Mouse (Mus musculus) MEL (cell line): ENCODE measurements around the gene Babam2. TPM values are rescaled to one million over a fixed set of nuclear protein-coding genes. Genes with fewer than 3 reads are reported as not detected.

Experiments
- DNase-seq: peaks from one replicate; pipeline ENCODE4 v3.0.0; 2011; ENCODE audit warnings: low read depth, low spot score
- H3K27ac ChIP-seq: 2 replicates; pipeline ENCODE4 v1.5.1; 2012; ENCODE audit warnings: low read depth, mild to moderate bottlenecking, control low read depth, low read length, moderate library complexity; ENCODE audit not compliant: control insufficient read depth
- H3K27me3 ChIP-seq, 2 experiments: fragments of 150-350 bp in 1 of 2; sonication (generic) in 1 of 2; 2 replicates each; pipeline ENCODE4 v1.6.1; 2012; ENCODE audit warnings: low read length in 2 of 2, mild to moderate bottlenecking in 2 of 2, improper control_type of control experiment in 1 of 2, moderate library complexity in 1 of 2; ENCODE audit not compliant: insufficient read depth in 2 of 2, control insufficient read depth in 1 of 2
- H3K36me3 ChIP-seq, 2 experiments: 2 replicates each; pipeline ENCODE4 v1.6.1; 2012 to 2014; ENCODE audit warnings: low read length in 2 of 2, improper control_type of control experiment in 1 of 2, inconsistent platforms in 1 of 2, mild to moderate bottlenecking in 1 of 2; ENCODE audit not compliant: insufficient read depth in 2 of 2, control insufficient read depth in 1 of 2
- H3K4me1 ChIP-seq, 2 experiments: fragments of 150-350 bp in 1 of 2; sonication (generic) in 1 of 2; 2 replicates each; pipeline ENCODE4 v1.6.1; 2012; ENCODE audit warnings: low read length in 2 of 2, improper control_type of control experiment in 1 of 2, mild to moderate bottlenecking in 1 of 2; ENCODE audit not compliant: insufficient read depth in 2 of 2, control insufficient read depth in 1 of 2
- H3K4me3 ChIP-seq, 2 experiments: fragments of 150-350 bp in 1 of 2; sonication (generic) in 1 of 2; 2 replicates each; pipeline ENCODE4 v1.5.1; 2012; ENCODE audit warnings: low read depth in 2 of 2, low read length in 2 of 2, mild to moderate bottlenecking in 2 of 2, moderate library complexity in 2 of 2, control low read depth in 1 of 2, improper control_type of control experiment in 1 of 2; ENCODE audit not compliant: control insufficient read depth in 1 of 2, insufficient read depth in 1 of 2
- H3K79me2 ChIP-seq: 2 replicates; pipeline ENCODE4 v1.6.1; 2012; ENCODE audit warnings: mild to moderate bottlenecking, low read length, moderate library complexity; ENCODE audit not compliant: control insufficient read depth, poor library complexity, insufficient read depth
- H3K9ac ChIP-seq: 2 replicates; pipeline ENCODE4 v1.6.1; 2012; ENCODE audit warnings: low read depth, mild to moderate bottlenecking, control low read depth, low read length, moderate library complexity; ENCODE audit not compliant: control insufficient read depth, poor library complexity, severe bottlenecking
- H3K9me3 ChIP-seq: fragments of 150-350 bp; sonication (generic); replicated peaks from 2 replicates; pipeline ENCODE4 v1.6.1; 2012; ENCODE audit warnings: mild to moderate bottlenecking, low read length, improper control_type of control experiment, moderate library complexity; ENCODE audit not compliant: insufficient read depth
- BHLHE40 ChIP-seq: IDR thresholded peaks from 2 replicates; pipeline ENCODE4 v1.6.1; 2012; ENCODE audit warnings: low read depth, mild to moderate bottlenecking, inconsistent platforms, low read length, improper control_type of control experiment, borderline replicate concordance
- CHD1 ChIP-seq: IDR thresholded peaks from 2 replicates; pipeline ENCODE4 v1.6.1; 2012; ENCODE audit warnings: low read depth, mild to moderate bottlenecking, inconsistent platforms, low read length, improper control_type of control experiment
- CHD2 ChIP-seq: IDR thresholded peaks from 2 replicates; pipeline ENCODE4 v1.6.1; 2011; ENCODE audit warnings: low read length, improper control_type of control experiment
- E2F4 ChIP-seq: IDR thresholded peaks from 2 replicates; pipeline ENCODE4 v1.6.1; 2011; ENCODE audit warnings: low read depth, low read length, improper control_type of control experiment, borderline replicate concordance
- ETS1 ChIP-seq: IDR thresholded peaks from 2 replicates; pipeline ENCODE4 v1.6.1; 2012; ENCODE audit warnings: low read depth, mild to moderate bottlenecking, inconsistent platforms, low read length, improper control_type of control experiment, moderate library complexity
- GATA1 ChIP-seq: IDR thresholded peaks from 2 replicates; pipeline ENCODE4 v1.6.1; 2011; ENCODE audit warnings: low read depth, low read length, improper control_type of control experiment
- JUND ChIP-seq: IDR thresholded peaks from 2 replicates; pipeline ENCODE4 v1.6.1; 2011; ENCODE audit warnings: low read depth, mild to moderate bottlenecking, improper control_type of control experiment, low read length
- MAFK ChIP-seq: IDR thresholded peaks from 2 replicates; pipeline ENCODE4 v1.6.1; 2011; ENCODE audit warnings: low read depth, mild to moderate bottlenecking, low read length, improper control_type of control experiment, borderline replicate concordance
- MAX ChIP-seq: IDR thresholded peaks from 2 replicates; pipeline ENCODE4 v1.6.1; 2011; ENCODE audit warnings: low read length, improper control_type of control experiment
- MAZ ChIP-seq: IDR thresholded peaks from 2 replicates; pipeline ENCODE4 v1.6.1; 2012; ENCODE audit warnings: low read depth, mild to moderate bottlenecking, inconsistent platforms, low read length, improper control_type of control experiment
- MEF2A ChIP-seq: IDR thresholded peaks from 2 replicates; pipeline ENCODE4 v1.6.1; 2014; ENCODE audit warnings: low read depth, mild to moderate bottlenecking, inconsistent platforms, low read length, improper control_type of control experiment; ENCODE audit not compliant: poor library complexity, insufficient replicate concordance, severe bottlenecking; ENCODE audit errors: extremely low read depth
- MYB ChIP-seq: IDR thresholded peaks from 2 replicates; pipeline ENCODE4 v1.6.1; 2011; ENCODE audit warnings: mild to moderate bottlenecking, low read depth, low read length, improper control_type of control experiment
- NRF1 ChIP-seq: IDR thresholded peaks from 2 replicates; pipeline ENCODE4 v1.6.1; 2014; ENCODE audit warnings: low read depth, mild to moderate bottlenecking, inconsistent platforms, low read length, improper control_type of control experiment, moderate library complexity; ENCODE audit not compliant: poor library complexity, insufficient read depth, severe bottlenecking
- RAD21 ChIP-seq: IDR thresholded peaks from 2 replicates; pipeline ENCODE4 v1.6.1; 2011; ENCODE audit warnings: mild to moderate bottlenecking, low read depth, low read length, improper control_type of control experiment
- UBTF ChIP-seq: IDR thresholded peaks from 2 replicates; pipeline ENCODE4 v1.6.1; 2012; ENCODE audit warnings: low read depth, mild to moderate bottlenecking, inconsistent platforms, low read length, improper control_type of control experiment, moderate library complexity, borderline replicate concordance; ENCODE audit not compliant: insufficient read depth
- USF1 ChIP-seq: IDR thresholded peaks from 2 replicates; pipeline ENCODE4 v1.6.1; 2014; ENCODE audit warnings: low read depth, mild to moderate bottlenecking, inconsistent platforms, low read length, improper control_type of control experiment, moderate library complexity
- USF2 ChIP-seq, 2 experiments: IDR thresholded peaks; 2 replicates each; pipeline ENCODE4 v1.6.1; 2011 to 2012; ENCODE audit warnings: improper control_type of control experiment in 2 of 2, low read length in 2 of 2, borderline replicate concordance in 1 of 2, inconsistent platforms in 1 of 2, low read depth in 1 of 2, mild to moderate bottlenecking in 1 of 2; ENCODE audit not compliant: insufficient read depth in 1 of 2
- ZNF384 ChIP-seq: IDR thresholded peaks from 2 replicates; pipeline ENCODE4 v1.6.1; 2012; ENCODE audit warnings: low read depth, mild to moderate bottlenecking, inconsistent platforms, low read length, improper control_type of control experiment
- polyA plus RNA-seq, 2 experiments: library from polyadenylated mRNA; stranded (reverse) in 1 of 2; unstranded in 1 of 2; fragments of >175 nt in 1 of 2; fragments of >200 nt in 1 of 2; gene quantifications; 2 replicates each; pipeline versions ENCODE4 v1.2.1 to v1.2.4; 2012; ENCODE audit warnings: low replicate concordance in 2 of 2, low read depth in 1 of 2; ENCODE audit not compliant: insufficient read length in 2 of 2, insufficient read depth in 1 of 2, missing spikeins in 1 of 2
- total RNA-seq: library from RNA; depleted of rRNA; stranded (reverse); fragments of 300-350 nt; gene quantifications from 2 replicates; pipeline ENCODE4 v1.2.3, GENCODE M21; 2012

Babam2 gene
- total and polyA plus RNA-seq, 3 experiments, result 43.3 to 86.6 TPM; not detected in 1

- H3K4me1 ChIP-seq, result no peaks in the 10 kb centered on the region
- H3K27me3 ChIP-seq, result no peaks in the 10 kb centered on the region
- no peak for DNase-seq
Observed at GRCm38 (mm10) chr5:32080490-32081219, 383.2 kb downstream of the Babam2 start.

GRCm38 (mm10) chr5:32084401-32084804, 386.9 kb downstream of the Babam2 start:
- Histone ChIP-seq H3K9me3 (no peaks in the 10 kb centered on the region), H3K9ac (no peak overlapping the region), H3K4me3 (no peak overlapping the region), H3K4me1 (no peaks in the 10 kb centered on the region), H3K27ac (no peak overlapping the region), H3K79me2 (no peaks in the 10 kb centered on the region), H3K36me3 (no peaks in the 10 kb centered on the region), H3K27me3 (no peaks in the 10 kb centered on the region)
- TF ChIP-seq E2F4 (no peak), ZNF384 (no peak), CHD2 (no peak)
- DNase-seq, result no peak

More at GRCm38 (mm10) chr5:32080490-32081219, 383.2 kb downstream of the Babam2 start:
- Histone ChIP-seq H3K36me3 (no peaks in the 10 kb centered on the region), H3K27ac (no peak overlapping the region), H3K9me3 (no peaks in the 10 kb centered on the region), H3K4me3 (no peak overlapping the region), H3K79me2 (no peaks in the 10 kb centered on the region), H3K9ac (no peak overlapping the region)
- TF ChIP-seq GATA1 (no peak), ZNF384 (no peak), MEF2A (no peak), JUND (no peak), USF2 (IDR thresholded peaks at IDR 0.05; ENCODE audit: borderline replicate concordance in 1 of 2, insufficient read depth in 1 of 2, low read depth in 1 of 2, low read length in 2 of 2) (no peak), BHLHE40 (no peak), MYB (no peak), RAD21 (no peak), MAFK (no peak), E2F4 (no peak), NRF1 (no peak), CHD1 (no peak), UBTF (no peak), CHD2 (no peak), USF1 (no peak), ETS1 (no peak), MAX (no peak), MAZ (no peak)
